7 mouse cellular contexts compared by ENCODE assay signal in the genomic region with DNA sequence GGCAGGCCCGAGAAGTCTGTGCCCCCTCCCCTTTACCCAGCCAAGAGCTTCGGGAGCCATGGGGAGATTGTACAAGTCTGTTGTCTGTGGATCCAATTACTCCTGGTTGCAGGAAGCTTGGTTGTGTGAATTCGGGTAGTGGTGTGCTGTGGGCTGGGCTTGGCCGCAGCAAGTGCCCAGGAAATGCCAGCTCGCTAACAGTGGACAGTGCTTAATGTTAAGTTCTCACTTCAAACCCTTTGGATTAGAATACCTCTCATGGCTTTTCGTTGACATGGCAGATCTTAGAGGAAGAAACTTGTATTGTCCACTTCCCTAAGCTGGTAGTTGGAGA. TPM values are rescaled to one million over a fixed set of nuclear protein-coding genes. Genes with fewer than 3 reads are reported as not detected.
A peak's percentile ranks its signal among the peaks of the same experiment; 100 is the strongest.
DNase-seq lines count a peak whose midpoint lies in the region; ATAC-seq and TF ChIP-seq lines count a peak whose summit lies in the region.

No protein-coding gene starts in this region.

- TF ChIP-seq POLR2A in thymus, adult 2 months (IDR thresholded peaks at IDR 0.05; ENCODE audit: control insufficient read depth, extremely low read depth, insufficient read depth, low read length, poor library complexity) = no peak
- TF ChIP-seq POLR2A in limb, embryonic 14.5 days (IDR thresholded peaks at IDR 0.05; ENCODE audit: borderline replicate concordance, extremely low read depth, insufficient read depth, insufficient read length) = no peak

- no peaks in the 10 kb centered on the region for H3K9me3 ChIP-seq in forebrain, embryonic 13.5 days (replicated peaks)
- no peaks in the 10 kb centered on the region for H3K9me3 ChIP-seq in limb, embryonic 14.5 days (ENCODE audit: control insufficient read depth, low read length)
- no peaks in the 10 kb centered on the region for H3K9me3 ChIP-seq in stomach, embryonic 16.5 days (replicated peaks; ENCODE audit: control insufficient read depth, low read length)

- no peak for TF ChIP-seq CTCF in thymus, adult 2 months (IDR thresholded peaks at IDR 0.05; ENCODE audit: borderline replicate concordance, control insufficient read depth, extremely low read depth, insufficient read depth, low read length, poor library complexity)

- ATAC-seq in forebrain, embryonic 13.5 days = 0 out of 2 replicates have a peak, but pooled peaks have one; percentile 1
- no peak for ATAC-seq in limb, embryonic 14.5 days (ENCODE audit: low FRiP score, low read depth)
- no peak for ATAC-seq in stomach, embryonic 16.5 days (ENCODE audit: insufficient read depth, low FRiP score)

- 12% methylated on average over 6 of the region's 6 CpGs for WGBS in thymus, adult 2 months
- 31% methylated on average over 6 of the region's 6 CpGs for WGBS in forebrain, embryonic 13.5 days
- 29% methylated on average over 6 of the region's 6 CpGs for WGBS in limb, embryonic 14.5 days
- 20% methylated on average over 6 of the region's 6 CpGs for WGBS in stomach, embryonic 16.5 days

- H3K4me3 ChIP-seq in thymus, adult 2 months (ENCODE audit: control insufficient read depth, insufficient read depth, low read length) = peak overlapping the region; percentile 90
- H3K4me3 ChIP-seq in forebrain, embryonic 13.5 days = peak overlapping the region; percentile 73
- H3K4me3 ChIP-seq in limb, embryonic 14.5 days (replicated peaks; ENCODE audit: low read length) = peak overlapping the region; percentile 87
- peak overlapping the region; percentile 90 for H3K4me3 ChIP-seq in stomach, embryonic 16.5 days (replicated peaks; ENCODE audit: low read length)

- peak overlapping the region; percentile 85 for H3K9ac ChIP-seq in forebrain, embryonic 13.5 days
- peak overlapping the region; percentile 77 for H3K9ac ChIP-seq in limb, embryonic 14.5 days (ENCODE audit: low read depth, low read length, severe bottlenecking)
- H3K9ac ChIP-seq in stomach, embryonic 16.5 days (ENCODE audit: low read length) = peak overlapping the region; percentile 88

- peak overlapping the region; percentile 49; the same call in 1 of the 2 replicates for H3K27ac ChIP-seq in thymus, adult 2 months (ENCODE audit: control insufficient read depth, insufficient read depth, low read length)
- H3K27ac ChIP-seq in forebrain, embryonic 13.5 days = 0 out of 2 replicates have a peak overlapping the region, but pooled peaks have one; percentile 52
- H3K27ac ChIP-seq in limb, embryonic 14.5 days (replicated peaks; ENCODE audit: low read depth, low read length) = peak overlapping the region; percentile 71; the same call in 1 of the 2 replicates
- peak overlapping the region; percentile 90 for H3K27ac ChIP-seq in stomach, embryonic 16.5 days (ENCODE audit: low read length)

- peaks cover 8% of the 10 kb centered on the region for H3K36me3 ChIP-seq in thymus, adult 2 months (ENCODE audit: control insufficient read depth, insufficient read depth, low read length)
- H3K36me3 ChIP-seq in forebrain, embryonic 13.5 days (ENCODE audit: poor library complexity, severe bottlenecking) = peaks cover 36% of the 10 kb centered on the region
- H3K36me3 ChIP-seq in limb, embryonic 14.5 days (ENCODE audit: control insufficient read depth, insufficient read depth, low read length) = peaks cover 35% of the 10 kb centered on the region
- H3K36me3 ChIP-seq in stomach, embryonic 16.5 days (ENCODE audit: control insufficient read depth, insufficient read depth, low read length) = no peaks in the 10 kb centered on the region

- H3K4me1 ChIP-seq in thymus, adult 2 months (replicated peaks; ENCODE audit: control insufficient read depth, insufficient read depth, low read length) = peaks cover 15% of the 10 kb centered on the region
- peaks cover 26% of the 10 kb centered on the region for H3K4me1 ChIP-seq in forebrain, embryonic 13.5 days
- H3K4me1 ChIP-seq in limb, embryonic 14.5 days (ENCODE audit: control insufficient read depth, insufficient read depth, low read length) = peaks cover 21% of the 10 kb centered on the region
- H3K4me1 ChIP-seq in stomach, embryonic 16.5 days (ENCODE audit: control insufficient read depth, insufficient read depth, low read length) = peaks cover 21% of the 10 kb centered on the region

- DNase-seq in thymus, adult 2 months = no peak
- no peak for DNase-seq in thymus, postnatal 0 days (ENCODE audit: low spot score)
- DNase-seq in limb, embryonic 14.5 days (ENCODE audit: low spot score) = no peak
- no peak for DNase-seq in retina, embryonic 14.5 days (ENCODE audit: low spot score)
- no peak for DNase-seq in left cerebral cortex, adult 8-10 months (ENCODE audit: low spot score in 2 of 2)

- H3K27me3 ChIP-seq in thymus, adult 2 months (ENCODE audit: control insufficient read depth, insufficient read depth, low read length) = no peaks in the 10 kb centered on the region
- H3K27me3 ChIP-seq in forebrain, embryonic 13.5 days = no peaks in the 10 kb centered on the region
- H3K27me3 ChIP-seq in limb, embryonic 14.5 days (ENCODE audit: control insufficient read depth, insufficient read depth, low read length) = no peaks in the 10 kb centered on the region
- H3K27me3 ChIP-seq in stomach, embryonic 16.5 days (ENCODE audit: control insufficient read depth, insufficient read depth, low read length) = no peaks in the 10 kb centered on the region

- peak overlapping the region; percentile 93 for H3K4me2 ChIP-seq in forebrain, embryonic 13.5 days
- peak overlapping the region; percentile 96 for H3K4me2 ChIP-seq in limb, embryonic 14.5 days (replicated peaks; ENCODE audit: low read depth, low read length, severe bottlenecking)
- H3K4me2 ChIP-seq in stomach, embryonic 16.5 days (ENCODE audit: low read depth, low read length) = peak overlapping the region; percentile 76

RNA-seq across cellular contexts. Expression of gene Tbc1d13, which starts 0.8 kb away (rescaled TPM):
- 92.3 and 92.9 TPM in 2 replicates for polyA plus RNA-seq in thymus, adult 2 months (2012; rRNA removed)
- polyA plus RNA-seq in thymus, postnatal 0 days (2015; fragmentation: Nextera tagmentation; extraction: Ambion mirVana) = 4.9 and 5.7 TPM in 2 replicates
- 12.3 and 14.1 TPM in 2 replicates for polyA plus RNA-seq in forebrain, embryonic 13.5 days (2015; fragmentation: Nextera tagmentation; extraction: Ambion mirVana)
- polyA plus RNA-seq in limb, embryonic 14.5 days (2012; rRNA removed) = 49.9 and 62.9 TPM in 2 replicates
- 10.4 and 10.7 TPM in 2 replicates for polyA plus RNA-seq in limb, embryonic 14.5 days (2014; fragmentation: Nextera tagmentation; extraction: Ambion mirVana)
- polyA plus RNA-seq in stomach, embryonic 16.5 days (2015; fragmentation: Nextera tagmentation; extraction: Ambion mirVana) = 5.2 and 5.4 TPM in 2 replicates
- total RNA-seq in left cerebral cortex, adult 8-10 months (2022) = 10 to 100 TPM; 46.3 to 59.3 (median 49.1) TPM

RNA-seq across cellular contexts. Expression of gene Zer1, which starts 10.0 kb away (rescaled TPM):
- 140 and 153 TPM in 2 replicates for polyA plus RNA-seq in thymus, adult 2 months (2012; rRNA removed)
- 5.6 and 9.6 TPM in 2 replicates for polyA plus RNA-seq in thymus, postnatal 0 days (2015; fragmentation: Nextera tagmentation; extraction: Ambion mirVana)
- polyA plus RNA-seq in forebrain, embryonic 13.5 days (2015; fragmentation: Nextera tagmentation; extraction: Ambion mirVana) = 10.5 and 10.9 TPM in 2 replicates
- 60.3 and 79.9 TPM in 2 replicates for polyA plus RNA-seq in limb, embryonic 14.5 days (2012; rRNA removed)
- 9.7 and 11.0 TPM in 2 replicates for polyA plus RNA-seq in limb, embryonic 14.5 days (2014; fragmentation: Nextera tagmentation; extraction: Ambion mirVana)
- polyA plus RNA-seq in stomach, embryonic 16.5 days (2015; fragmentation: Nextera tagmentation; extraction: Ambion mirVana) = 5.1 and 5.4 TPM in 2 replicates
- 100 to 1,000 TPM; 141 to 144 (median 142) TPM for total RNA-seq in left cerebral cortex, adult 8-10 months (2022)

RNA-seq across cellular contexts. Expression of gene Endog, which starts 36.9 kb away (rescaled TPM):
- polyA plus RNA-seq in thymus, adult 2 months (2012; rRNA removed) = 37.8 and 40.3 TPM in 2 replicates
- 22.6 and 23.5 TPM in 2 replicates for polyA plus RNA-seq in thymus, postnatal 0 days (2015; fragmentation: Nextera tagmentation; extraction: Ambion mirVana)
- 9.5 and 10.4 TPM in 2 replicates for polyA plus RNA-seq in forebrain, embryonic 13.5 days (2015; fragmentation: Nextera tagmentation; extraction: Ambion mirVana)
- polyA plus RNA-seq in limb, embryonic 14.5 days (2012; rRNA removed) = 18.5 and 24.7 TPM in 2 replicates
- 20.9 and 22.6 TPM in 2 replicates for polyA plus RNA-seq in limb, embryonic 14.5 days (2014; fragmentation: Nextera tagmentation; extraction: Ambion mirVana)
- polyA plus RNA-seq in stomach, embryonic 16.5 days (2015; fragmentation: Nextera tagmentation; extraction: Ambion mirVana) = 17.5 and 19.0 TPM in 2 replicates
- 10 to 100 TPM; 18.8 to 23.6 (median 22.9) TPM for total RNA-seq in left cerebral cortex, adult 8-10 months (2022)

RNA-seq across cellular contexts. Expression of gene Zdhhc12, which starts 40.9 kb away (rescaled TPM):
- 146 and 160 TPM in 2 replicates for polyA plus RNA-seq in thymus, adult 2 months (2012; rRNA removed)
- polyA plus RNA-seq in thymus, postnatal 0 days (2015; fragmentation: Nextera tagmentation; extraction: Ambion mirVana) = 28.8 and 29.5 TPM in 2 replicates
- 21.0 and 21.2 TPM in 2 replicates for polyA plus RNA-seq in forebrain, embryonic 13.5 days (2015; fragmentation: Nextera tagmentation; extraction: Ambion mirVana)
- polyA plus RNA-seq in limb, embryonic 14.5 days (2012; rRNA removed) = 53.2 and 68.8 TPM in 2 replicates
- polyA plus RNA-seq in limb, embryonic 14.5 days (2014; fragmentation: Nextera tagmentation; extraction: Ambion mirVana) = 21.9 and 23.2 TPM in 2 replicates
- 37.4 and 41.4 TPM in 2 replicates for polyA plus RNA-seq in stomach, embryonic 16.5 days (2015; fragmentation: Nextera tagmentation; extraction: Ambion mirVana)
- total RNA-seq in left cerebral cortex, adult 8-10 months (2022) = 10 to 100 TPM in 1 of 4 experiments, 1 to 10 TPM in 3; 6.8 to 10.5 (median 8.9) TPM

RNA-seq across cellular contexts. Expression of gene Spout1, which starts 43.9 kb away (rescaled TPM):
- polyA plus RNA-seq in thymus, adult 2 months (2012; rRNA removed) = 41.9 and 44.9 TPM in 2 replicates
- 44.8 and 46.0 TPM in 2 replicates for polyA plus RNA-seq in thymus, postnatal 0 days (2015; fragmentation: Nextera tagmentation; extraction: Ambion mirVana)
- 62.1 and 71.1 TPM in 2 replicates for polyA plus RNA-seq in forebrain, embryonic 13.5 days (2015; fragmentation: Nextera tagmentation; extraction: Ambion mirVana)
- 69.1 and 73.7 TPM in 2 replicates for polyA plus RNA-seq in limb, embryonic 14.5 days (2012; rRNA removed)
- polyA plus RNA-seq in limb, embryonic 14.5 days (2014; fragmentation: Nextera tagmentation; extraction: Ambion mirVana) = 75.6 and 79.9 TPM in 2 replicates
- 62.7 and 65.6 TPM in 2 replicates for polyA plus RNA-seq in stomach, embryonic 16.5 days (2015; fragmentation: Nextera tagmentation; extraction: Ambion mirVana)
- 10 to 100 TPM; 30.7 to 36.2 (median 31.6) TPM for total RNA-seq in left cerebral cortex, adult 8-10 months (2022)
